In the genomic region with DNA sequence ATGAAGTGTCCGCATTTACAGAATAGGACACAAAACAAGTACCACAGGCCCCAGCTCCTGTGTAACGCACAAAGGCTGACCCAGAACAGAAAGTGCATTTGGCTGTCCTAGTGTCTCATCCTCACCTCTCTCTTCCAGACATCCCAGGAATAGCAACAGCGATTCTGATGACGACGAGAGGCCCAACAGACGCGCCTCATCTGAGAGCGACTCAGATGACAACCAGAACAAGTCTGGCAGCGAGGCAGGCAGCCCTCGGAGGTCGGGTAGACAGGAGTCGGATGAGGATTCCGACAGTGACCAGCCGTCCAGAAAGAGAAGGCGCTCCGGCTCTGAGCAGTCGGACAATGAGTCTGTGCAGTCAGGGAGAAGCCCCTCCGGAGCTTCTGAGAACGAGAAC, we compare ENCODE assay signal across 21 mouse cellular contexts. TPM values are rescaled to one million over a fixed set of nuclear protein-coding genes. Genes with fewer than 3 reads are reported as not detected.
A peak's percentile ranks its signal among the peaks of the same experiment; 100 is the strongest.
DNase-seq lines count a peak whose midpoint lies in the region; ATAC-seq lines count a peak whose summit lies in the region.
"Had no signal": no experiment of that assay in that cellular context is flagged by ENCODE, and none has a peak within 500 bp of the region (broad histone marks: within the 10 kb centered on the region; RNA-seq: fewer than 3 reads in every experiment).

No protein-coding gene starts in this region.

- H3K27ac ChIP-seq in lung, embryonic 16.5 days (ENCODE audit: low read length), result no peak overlapping the region
- peak overlapping the region; percentile 79 for H3K27ac ChIP-seq in heart, embryonic 15.5 days
- no peak overlapping the region for H3K27ac ChIP-seq in intestine, embryonic 15.5 days
- H3K27ac ChIP-seq: forebrain, embryonic 12.5 days; hindbrain, postnatal 0 days; stomach, embryonic 15.5 days had no signal

- H3K9ac ChIP-seq in lung, embryonic 16.5 days (ENCODE audit: low read length), result no peak overlapping the region
- no peak overlapping the region for H3K9ac ChIP-seq in heart, embryonic 15.5 days
- H3K9ac ChIP-seq in intestine, embryonic 15.5 days, result no peak overlapping the region
- H3K9ac ChIP-seq: forebrain, embryonic 12.5 days; lung, embryonic 14.5 days; stomach, embryonic 15.5 days had no signal

- DNase-seq in lung, postnatal 14 days, result no peak
- peak; percentile 39 to 59 for DNase-seq in heart, adult 9 months (ENCODE audit: low spot score in 2 of 2)
- peak; percentile 47 for DNase-seq in skeletal muscle tissue, adult 2 months (ENCODE audit: low read depth, low spot score)
- DNase-seq in right cerebral cortex, postnatal 14 days, result no peak
- DNase-seq: adrenal gland, adult 2 months; B cell, adult 2 months; cerebellum, adult 9-10 months; kidney, adult 11 months; lung, embryonic 14.5 days; midbrain, embryonic 14.5 days; thymus, adult 18-20 months; thymus, postnatal 4 days had no signal

- no peaks in the 10 kb centered on the region for H3K4me1 ChIP-seq in lung, embryonic 16.5 days (replicated peaks; ENCODE audit: control insufficient read depth, insufficient read depth, low read length)
- peaks cover 25% of the 10 kb centered on the region for H3K4me1 ChIP-seq in heart, embryonic 15.5 days (replicated peaks)
- no peaks in the 10 kb centered on the region for H3K4me1 ChIP-seq in intestine, embryonic 15.5 days (replicated peaks)
- H3K4me1 ChIP-seq: stomach, embryonic 15.5 days had no signal

- ATAC-seq in lung, embryonic 16.5 days (ENCODE audit: low read depth), result peak; percentile 47; the same call in 1 of the 2 replicates
- peak; percentile 64; the same call in 1 of the 2 replicates for ATAC-seq in heart, embryonic 15.5 days (replicated peaks; ENCODE audit: insufficient number of reproducible peaks, insufficient read depth, low FRiP score, low read depth)
- no peak for ATAC-seq in intestine, embryonic 15.5 days
- ATAC-seq: hindbrain, postnatal 0 days had no signal

- H3K36me3 ChIP-seq in lung, embryonic 16.5 days (ENCODE audit: control insufficient read depth, insufficient read depth, low read length), result peaks cover 29% of the 10 kb centered on the region
- peaks cover 52% of the 10 kb centered on the region for H3K36me3 ChIP-seq in heart, embryonic 15.5 days
- peaks cover 30% of the 10 kb centered on the region for H3K36me3 ChIP-seq in intestine, embryonic 15.5 days

- WGBS in lung, embryonic 16.5 days, result 74% methylated on average over 19 of the region's 19 CpGs
- 42% methylated on average over 19 of the region's 19 CpGs for WGBS in heart, embryonic 15.5 days
- 85% methylated on average over 19 of the region's 19 CpGs for WGBS in intestine, embryonic 15.5 days

- no peaks in the 10 kb centered on the region for H3K9me3 ChIP-seq in lung, embryonic 16.5 days (ENCODE audit: control insufficient read depth, low read length)
- no peaks in the 10 kb centered on the region for H3K9me3 ChIP-seq in heart, embryonic 15.5 days (replicated peaks)
- H3K9me3 ChIP-seq in intestine, embryonic 15.5 days, result no peaks in the 10 kb centered on the region
- H3K9me3 ChIP-seq: forebrain, embryonic 12.5 days; megakaryocyte, embryonic 14.5 days; stomach, embryonic 15.5 days had no signal

- H3K4me2 ChIP-seq in lung, embryonic 16.5 days (ENCODE audit: low read depth, low read length), result no peak overlapping the region
- 0 out of 2 replicates have a peak overlapping the region, but pooled peaks have one; percentile 2 for H3K4me2 ChIP-seq in heart, embryonic 15.5 days
- no peak overlapping the region for H3K4me2 ChIP-seq in intestine, embryonic 15.5 days (replicated peaks)
- H3K4me2 ChIP-seq: forebrain, embryonic 12.5 days; liver, embryonic 11.5 days; lung, embryonic 14.5 days; stomach, embryonic 15.5 days had no signal

- no peak overlapping the region for H3K4me3 ChIP-seq in lung, embryonic 16.5 days (ENCODE audit: low read length)
- no peak overlapping the region for H3K4me3 ChIP-seq in heart, embryonic 15.5 days
- H3K4me3 ChIP-seq in intestine, embryonic 15.5 days (replicated peaks), result no peak overlapping the region
- H3K4me3 ChIP-seq: forebrain, embryonic 12.5 days; megakaryocyte, embryonic 14.5 days; myocyte; stomach, embryonic 15.5 days had no signal

- H3K27me3 ChIP-seq in lung, embryonic 16.5 days (ENCODE audit: control insufficient read depth, insufficient read depth, low read depth, low read length), result no peaks in the 10 kb centered on the region
- H3K27me3 ChIP-seq in heart, embryonic 15.5 days, result no peaks in the 10 kb centered on the region
- no peaks in the 10 kb centered on the region for H3K27me3 ChIP-seq in intestine, embryonic 15.5 days (replicated peaks)
- H3K27me3 ChIP-seq: forebrain, embryonic 12.5 days; megakaryocyte, embryonic 14.5 days; stomach, embryonic 15.5 days had no signal

RNA-seq across cellular contexts. Expression of a gene that starts 26.5 kb away (rescaled TPM):
- polyA plus RNA-seq in lung, embryonic 16.5 days (2015; fragmentation: Nextera tagmentation; extraction: Ambion mirVana), result 59.6 and 62.9 TPM in 2 replicates
- polyA plus RNA-seq in heart, embryonic 15.5 days (2015; fragmentation: Nextera tagmentation; extraction: Ambion mirVana), result 38.9 and 45.1 TPM in 2 replicates
- 51.3 and 54.6 TPM in 2 replicates for polyA plus RNA-seq in intestine, embryonic 15.5 days (2015; fragmentation: Nextera tagmentation; extraction: Ambion mirVana)

RNA-seq across cellular contexts. Expression of a gene that starts 27.6 kb away (rescaled TPM):
- 754 and 831 TPM in 2 replicates for polyA plus RNA-seq in lung, embryonic 16.5 days (2015; fragmentation: Nextera tagmentation; extraction: Ambion mirVana)
- 528 and 555 TPM in 2 replicates for polyA plus RNA-seq in heart, embryonic 15.5 days (2015; fragmentation: Nextera tagmentation; extraction: Ambion mirVana)
- 632 and 726 TPM in 2 replicates for polyA plus RNA-seq in intestine, embryonic 15.5 days (2015; fragmentation: Nextera tagmentation; extraction: Ambion mirVana)

Comparison
In these comparisons a context has a peak if more than half of its experiments do, and no peak if none do; other contexts are left out.
1. DNase-seq: peak in heart, adult 9 months (2 of 2) and skeletal muscle tissue, adult 2 months (single experiment); none in lung, postnatal 14 days (single experiment) and right cerebral cortex, postnatal 14 days (single experiment).